Mouse (Mus musculus) liver, embryonic 16.5 days (tissue): ENCODE data around the gene BC030499. TPM values are rescaled to one million over a fixed set of nuclear protein-coding genes. Genes with fewer than 3 reads are reported as not detected.

Experiments used
- ATAC-seq: fragments of 200-750 bp; cut with Nextera tagmentation; 2 replicates; pipeline ENCODE4 v1.8.0; 2017; ENCODE audit warnings: low read depth, mild to moderate bottlenecking, moderate number of reproducible peaks, moderate library complexity
- H3K27ac ChIP-seq: fragments of 300-500 bp; sonication (generic); 2 replicates; pipeline ENCODE4 v1.5.1; 2014; ENCODE audit warnings: mild to moderate bottlenecking, low read length
- H3K27me3 ChIP-seq: fragments of 300-500 bp; sonication (generic); 2 replicates; pipeline ENCODE4 v1.6.1; 2014; ENCODE audit warnings: low read depth, low read length, mixed read lengths; ENCODE audit not compliant: control insufficient read depth, insufficient read depth
- H3K36me3 ChIP-seq: fragments of 300-500 bp; sonication (generic); 2 replicates; pipeline ENCODE4 v1.6.1; 2014; ENCODE audit warnings: mild to moderate bottlenecking; ENCODE audit not compliant: control insufficient read depth, insufficient read depth
- H3K4me1 ChIP-seq: fragments of 300-500 bp; sonication (generic); 2 replicates; pipeline ENCODE4 v1.6.1; 2014; ENCODE audit warnings: low read depth, low read length, mixed read lengths; ENCODE audit not compliant: control insufficient read depth
- H3K4me2 ChIP-seq: fragments of 300-500 bp; sonication (generic); 2 replicates; pipeline ENCODE4 v1.6.1; 2014; ENCODE audit warnings: low read depth, low read length, mixed read lengths
- H3K4me3 ChIP-seq: fragments of 300-500 bp; sonication (generic); 2 replicates; pipeline ENCODE4 v1.5.1; 2014; ENCODE audit warnings: low read depth, mild to moderate bottlenecking, low read length
- H3K9ac ChIP-seq: fragments of 300-500 bp; sonication (generic); 2 replicates; pipeline ENCODE4 v1.6.1; 2014; ENCODE audit warnings: low read depth, low read length
- H3K9me3 ChIP-seq: fragments of 300-500 bp; sonication (generic); replicated peaks from 2 replicates; pipeline ENCODE4 v1.6.1; 2016; ENCODE audit warnings: low read length; ENCODE audit not compliant: control insufficient read depth
- WGBS: fragments of 180-500 bp; shearing (Covaris S2); extraction: QIAGEN DNeasy Blood & Tissue Kit; methylation state at CpG from one replicate; pipeline ENCODE4 v1.1.7; 2014; ENCODE audit not compliant: insufficient replicate concordance; 5-methylcytosine and 5-hydroxymethylcytosine counted together
- polyA plus RNA-seq: library from polyadenylated mRNA; unstranded; fragments of >200 nt; fragmentation: Nextera tagmentation; extraction: Ambion mirVana; gene quantifications from 2 replicates; pipeline ENCODE4 v1.2.1, GENCODE M21; 2015

The BC030499 gene
- polyA plus RNA-seq, result 0.06 and 0.13 TPM in 2 replicates

GRCm38 (mm10) chr11:78290654-78291053, at the start of gene BC030499:
Gene BC030499 (plus strand): TSS chr11:78290841.
- no peaks in the 10 kb centered on the region for H3K27me3 ChIP-seq
- H3K9ac ChIP-seq, result no peak within 1 kb of the TSS
- no peak for ATAC-seq
- no peak within 1 kb of the TSS for H3K27ac ChIP-seq
- no peak within 1 kb of the TSS for H3K4me2 ChIP-seq
- WGBS, result 73% methylated on average over 4 of the region's 4 CpGs
- peaks cover 25% of the 10 kb centered on the region for H3K36me3 ChIP-seq
- no peak within 1 kb of the TSS for H3K4me3 ChIP-seq
- H3K4me1 ChIP-seq, result no peaks in the 10 kb centered on the region
- H3K9me3 ChIP-seq, result no peaks in the 10 kb centered on the region

GRCm38 (mm10) chr11:78245261-78245626, 45.4 kb upstream of the BC030499 start:
- peak; percentile 17 for ATAC-seq
- H3K4me2 ChIP-seq, result peak overlapping the region; percentile 64
- H3K9me3 ChIP-seq, result no peaks in the 10 kb centered on the region
- H3K27me3 ChIP-seq, result no peaks in the 10 kb centered on the region
- H3K36me3 ChIP-seq, result no peaks in the 10 kb centered on the region
- peaks cover 25% of the 10 kb centered on the region for H3K4me1 ChIP-seq
- WGBS, result 0% methylated on average over 19 of the region's 19 CpGs
- H3K27ac ChIP-seq, result peak overlapping the region; percentile 98
- peak overlapping the region; percentile 92 for H3K4me3 ChIP-seq
- H3K9ac ChIP-seq, result peak overlapping the region; percentile 90

- ATAC-seq, result peak; percentile 90
- H3K9ac ChIP-seq, result peak within 1 kb of the TSS; percentile 90
- under 1% methylated on average over 50 of the region's 50 CpGs for WGBS
- peak within 1 kb of the TSS; percentile 98 for H3K27ac ChIP-seq
- peak within 1 kb of the TSS; percentile 64 for H3K4me2 ChIP-seq
- H3K4me3 ChIP-seq, result peak within 1 kb of the TSS; percentile 92
- no peaks in the 10 kb centered on the region for H3K27me3 ChIP-seq
- no peaks in the 10 kb centered on the region for H3K36me3 ChIP-seq
- H3K4me1 ChIP-seq, result peaks cover 25% of the 10 kb centered on the region
- no peaks in the 10 kb centered on the region for H3K9me3 ChIP-seq
Measured at GRCm38 (mm10) chr11:78245627-78246317, 44.9 kb upstream of the BC030499 start, which contains the start of the genes Sdf2 and Supt6. Gene Sdf2 (plus strand): TSS chr11:78245746. Gene Supt6 (minus strand): TSS chr11:78245987.

- Histone ChIP-seq H3K4me2 (peak overlapping the region; percentile 64), H3K36me3 (no peaks in the 10 kb centered on the region; the same call in 1 of the 2 replicates), H3K9ac (peak overlapping the region; percentile 90), H3K9me3 (no peaks in the 10 kb centered on the region), H3K27ac (peak overlapping the region; percentile 98), H3K4me3 (peak overlapping the region; percentile 92), H3K27me3 (no peaks in the 10 kb centered on the region), H3K4me1 (peaks cover 25% of the 10 kb centered on the region)
- WGBS, result 45% methylated on average over 7 of the region's 7 CpGs
- no peak for ATAC-seq
Measured at GRCm38 (mm10) chr11:78246318-78247011, 44.2 kb upstream of the BC030499 start.

- H3K4me3 ChIP-seq, result peak overlapping the region; percentile 92
- no peak overlapping the region for H3K27ac ChIP-seq
- H3K4me1 ChIP-seq, result peaks cover 25% of the 10 kb centered on the region
- no peaks in the 10 kb centered on the region for H3K9me3 ChIP-seq
- ATAC-seq, result no peak
- peak overlapping the region; percentile 64 for H3K4me2 ChIP-seq
- WGBS, result 42% methylated on average over 3 of the region's 3 CpGs
- H3K27me3 ChIP-seq, result no peaks in the 10 kb centered on the region
- H3K9ac ChIP-seq, result no peak overlapping the region
- H3K36me3 ChIP-seq, result no peaks in the 10 kb centered on the region; the same call in 1 of the 2 replicates
Measured at GRCm38 (mm10) chr11:78247012-78247348, 43.7 kb upstream of the BC030499 start.

GRCm38 (mm10) chr11:78247727-78248140, 42.9 kb upstream of the BC030499 start:
- no peak for ATAC-seq
- no peak overlapping the region for H3K27ac ChIP-seq
- 52% methylated on average over 4 of the region's 4 CpGs for WGBS

GRCm38 (mm10) chr11:78256618-78257017, 34.0 kb upstream of the BC030499 start:
- 71% methylated on average over 1 of the region's 1 CpGs for WGBS
- no peak for ATAC-seq

More at GRCm38 (mm10) chr11:78247727-78248140, 42.9 kb upstream of the BC030499 start:
- H3K4me3 ChIP-seq, result peak overlapping the region; percentile 27
- H3K9me3 ChIP-seq, result no peaks in the 10 kb centered on the region
- peaks cover 5% of the 10 kb centered on the region for H3K36me3 ChIP-seq
- no peak overlapping the region for H3K9ac ChIP-seq
- peaks cover 25% of the 10 kb centered on the region for H3K4me1 ChIP-seq
- no peaks in the 10 kb centered on the region for H3K27me3 ChIP-seq
- H3K4me2 ChIP-seq, result peak overlapping the region; percentile 64

GRCm38 (mm10) chr11:78260489-78261258, 30.0 kb upstream of the BC030499 start:
- Histone ChIP-seq H3K4me2 (peak overlapping the region; percentile 72), H3K4me3 (peak overlapping the region; percentile 91), H3K9ac (peak overlapping the region; percentile 49; the same call in 1 of the 2 replicates), H3K27ac (no peak overlapping the region), H3K9me3 (no peaks in the 10 kb centered on the region), H3K36me3 (peaks cover 14% of the 10 kb centered on the region), H3K4me1 (peaks cover 11% of the 10 kb centered on the region), H3K27me3 (peaks cover 7% of the 10 kb centered on the region)
- 66% methylated on average over 2 of the region's 2 CpGs for whole genome bisulfite sequencing
- ATAC-seq, result no peak

More at GRCm38 (mm10) chr11:78256618-78257017, 34.0 kb upstream of the BC030499 start:
- Histone ChIP-seq H3K4me1 (no peaks in the 10 kb centered on the region), H3K27me3 (peaks cover 7% of the 10 kb centered on the region), H3K4me2 (no peak overlapping the region), H3K9me3 (no peaks in the 10 kb centered on the region), H3K4me3 (no peak overlapping the region), H3K9ac (no peak overlapping the region), H3K36me3 (peaks cover 11% of the 10 kb centered on the region), H3K27ac (no peak overlapping the region)
